Mouse (Mus musculus): Measurements from ENCODE around the gene Dmc1. TPM values are rescaled to one million over a fixed set of nuclear protein-coding genes. Genes with fewer than 3 reads are reported as not detected.

Dmc1 gene
- polyA plus RNA-seq, 1 experiment from 2014 or later = 1.2 TPM

DNA sequence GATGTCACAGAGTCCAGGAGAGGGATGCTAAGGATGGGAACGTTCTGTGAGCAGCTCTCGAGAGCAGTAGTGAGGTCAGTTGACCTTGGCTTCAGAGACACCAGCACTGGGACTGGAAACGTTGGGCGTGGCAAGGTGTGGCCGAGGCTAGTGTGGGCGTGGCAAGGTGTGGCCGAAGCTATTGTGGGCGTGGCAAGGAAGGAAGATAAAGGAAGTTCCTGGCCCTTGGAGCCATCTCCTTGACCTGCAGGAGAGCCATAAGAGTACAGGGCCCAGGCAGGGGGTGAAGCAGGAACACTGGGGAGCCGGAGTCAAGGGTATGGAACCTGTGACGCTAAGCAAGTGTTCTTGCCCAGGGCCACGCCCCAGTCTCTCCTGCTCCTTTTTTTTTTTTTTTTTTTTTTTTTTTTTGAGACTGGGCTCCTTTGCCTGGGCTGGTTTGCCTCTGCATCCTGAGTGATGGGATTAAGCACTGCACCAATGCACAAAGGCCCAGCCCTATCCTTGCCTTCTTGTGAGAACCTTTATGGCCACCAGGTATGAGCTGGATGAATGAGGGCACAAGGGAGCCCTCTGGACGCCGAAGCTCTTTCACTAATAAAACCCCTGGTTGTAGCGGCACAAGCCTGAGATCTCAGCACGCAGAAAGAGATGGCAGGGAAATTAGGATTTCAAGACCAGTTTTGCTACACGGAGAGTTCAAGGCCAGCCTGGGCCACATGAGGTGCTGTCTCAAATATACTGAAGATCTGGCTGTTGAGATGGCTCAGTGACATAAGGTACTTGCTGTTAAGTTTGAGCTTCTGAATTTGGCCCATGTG lies 85.3 kb downstream of the Dmc1 start:
- Histone ChIP-seq H3K36me3 (no peaks in the 10 kb centered on the region), H3K4me1 (replicated peaks) (peaks cover 24% of the 10 kb centered on the region), H3K9me3 (no peaks in the 10 kb centered on the region), H3K27ac (no peak overlapping the region), H3K27me3 (ENCODE audit: insufficient read depth, poor library complexity, severe bottlenecking) (peaks cover 49% of the 10 kb centered on the region), H3K4me3 (no peak overlapping the region)
- no peak for DNase-seq (ENCODE audit: low spot score)
- WGBS = 49% methylated on average over 16 of the region's 16 CpGs

DNA sequence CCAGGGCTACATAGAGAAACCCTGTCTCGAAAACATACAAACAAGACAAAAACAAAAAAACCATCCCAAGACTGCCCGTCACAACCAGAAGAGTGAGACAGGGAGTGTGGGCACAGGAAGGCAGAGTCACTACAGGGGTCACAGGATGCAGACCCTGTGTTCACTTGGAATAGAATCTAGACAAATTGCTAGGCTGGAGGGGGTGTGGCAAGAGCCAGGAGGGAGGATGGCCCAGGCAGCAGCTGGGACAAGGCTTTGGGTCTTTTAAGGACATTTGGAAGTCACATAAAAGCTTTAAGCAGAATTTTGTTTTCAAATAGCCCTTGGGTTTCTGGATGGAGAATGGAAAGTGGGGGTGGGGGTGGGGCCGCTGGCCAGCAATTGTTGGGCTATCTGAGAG lies 86.3 kb downstream of the Dmc1 start:
- 85% methylated on average over 3 of the region's 3 CpGs for WGBS
- no peaks in the 10 kb centered on the region for H3K9me3 ChIP-seq
- no peaks in the 10 kb centered on the region for H3K36me3 ChIP-seq
- H3K4me1 ChIP-seq (replicated peaks) = peaks cover 28% of the 10 kb centered on the region
- H3K4me3 ChIP-seq = no peak overlapping the region
- H3K27ac ChIP-seq = no peak overlapping the region
- peaks cover 60% of the 10 kb centered on the region for H3K27me3 ChIP-seq (ENCODE audit: insufficient read depth, poor library complexity, severe bottlenecking)
- no peak for DNase-seq (ENCODE audit: low spot score)

DNA sequence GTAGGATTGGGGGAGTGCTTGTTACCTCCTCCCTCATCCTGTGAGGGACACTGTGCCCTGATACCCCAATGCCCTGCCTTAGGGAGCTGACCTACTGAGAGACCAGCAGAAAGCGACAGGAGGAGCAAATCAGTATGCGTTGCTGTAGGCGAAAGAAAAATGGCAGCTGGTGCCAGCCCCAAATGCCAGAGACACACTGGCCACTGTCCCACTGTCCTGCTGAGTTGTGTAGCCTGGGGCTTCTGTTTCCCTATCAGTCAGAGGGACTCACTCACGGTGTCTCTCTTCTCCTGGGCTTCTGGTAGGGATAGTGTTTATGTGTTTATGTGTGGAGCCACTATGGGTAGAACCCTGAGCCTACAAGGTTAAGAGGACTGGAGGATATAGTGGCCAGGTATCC lies 87.2 kb downstream of the Dmc1 start:
- Histone ChIP-seq H3K4me3 (0 out of 2 replicates have a peak overlapping the region, but pooled peaks have one; percentile 63), H3K4me1 (replicated peaks) (peaks cover 31% of the 10 kb centered on the region), H3K9me3 (no peaks in the 10 kb centered on the region), H3K27me3 (ENCODE audit: insufficient read depth, poor library complexity, severe bottlenecking) (peaks cover 68% of the 10 kb centered on the region), H3K36me3 (no peaks in the 10 kb centered on the region), H3K27ac (no peak overlapping the region)
- no peak for DNase-seq (ENCODE audit: low spot score)
- 82% methylated on average over 4 of the region's 4 CpGs for WGBS

DNA sequence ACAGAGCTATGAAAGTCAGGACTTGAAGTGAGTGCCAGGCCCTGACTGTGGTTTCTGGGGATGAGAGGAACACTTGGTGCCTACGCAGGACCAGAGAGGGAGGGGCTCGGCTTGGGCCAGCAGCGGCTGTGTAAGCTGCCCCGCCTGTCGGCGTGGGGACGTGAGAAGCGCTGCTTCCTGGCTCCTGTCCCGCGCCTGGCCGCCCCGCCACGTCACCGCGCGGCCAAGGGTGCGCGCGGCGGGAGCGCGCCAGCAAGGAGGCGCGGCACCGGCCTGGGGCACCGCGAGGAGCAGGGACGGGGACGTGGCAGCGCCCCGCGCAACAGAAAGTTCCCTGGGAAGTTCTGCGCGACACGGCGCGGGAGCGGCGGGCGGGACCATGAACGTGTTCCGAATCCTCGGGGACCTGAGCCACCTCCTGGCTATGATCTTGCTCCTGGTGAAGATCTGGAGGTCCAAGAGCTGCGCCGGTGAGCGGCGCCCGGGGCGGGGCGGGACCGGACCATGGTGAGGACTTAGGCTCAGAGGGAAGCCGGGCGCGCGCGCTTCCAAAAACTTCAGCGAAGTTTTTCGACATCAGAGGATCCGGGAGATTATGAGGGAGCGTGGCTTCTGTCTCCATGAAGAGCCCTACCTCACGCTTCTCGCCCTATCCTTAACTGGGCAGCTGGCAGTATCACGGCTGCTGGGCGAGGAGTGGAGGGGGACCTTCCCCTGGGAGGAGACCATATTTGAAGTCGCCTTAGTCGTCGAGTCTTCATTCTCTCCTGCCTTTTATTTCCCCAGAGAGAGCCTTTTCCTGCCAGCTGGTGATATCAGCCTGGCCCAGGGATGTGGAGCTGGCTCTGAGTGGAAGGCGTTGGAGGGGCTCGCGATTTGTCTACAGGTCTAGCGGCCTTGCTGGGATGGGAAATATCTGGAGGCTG lies 88.5 kb downstream of the Dmc1 start, which contains the start of gene Kdelr3:
TSS of gene Kdelr3 (plus strand) at position 241 of the 926 bp plus-strand sequence.
- Histone ChIP-seq H3K27ac (peak within 1 kb of the TSS; percentile 67), H3K4me1 (replicated peaks) (peaks cover 43% of the 10 kb centered on the region), H3K27me3 (ENCODE audit: insufficient read depth, poor library complexity, severe bottlenecking) (peaks cover 81% of the 10 kb centered on the region), H3K4me3 (peak within 1 kb of the TSS; percentile 63), H3K36me3 (no peaks in the 10 kb centered on the region), H3K9me3 (no peaks in the 10 kb centered on the region)
- DNase-seq (ENCODE audit: low spot score) = peak; percentile 50
- 1% methylated on average over 71 of the region's 71 CpGs for WGBS

DNA sequence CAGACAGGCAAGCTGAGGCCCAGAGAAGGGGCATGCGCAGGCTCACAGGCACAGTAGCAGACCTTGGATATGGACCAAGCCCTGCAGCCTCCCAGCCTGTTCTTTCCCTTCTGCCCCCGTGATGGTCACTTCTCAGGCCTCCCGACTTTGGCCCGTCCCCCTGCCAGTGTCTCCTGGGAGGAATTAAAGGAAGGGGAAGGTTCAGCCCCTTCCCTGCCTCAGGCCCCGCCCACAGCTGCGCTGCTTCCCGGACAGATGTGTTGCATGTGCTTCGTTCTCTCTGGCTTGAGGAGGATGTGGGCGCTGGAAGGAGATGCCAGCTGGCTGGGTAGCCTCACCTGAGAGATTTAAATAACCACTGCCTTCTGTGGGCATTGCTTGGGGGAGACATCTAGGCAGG lies 91.0 kb downstream of the Dmc1 start:
- DNase-seq (ENCODE audit: low spot score) = peak; percentile 42
- H3K27me3 ChIP-seq (ENCODE audit: insufficient read depth, poor library complexity, severe bottlenecking) = peaks cover 100% of the 10 kb centered on the region
- WGBS = 8% methylated on average over 9 of the region's 9 CpGs
- no peaks in the 10 kb centered on the region for H3K9me3 ChIP-seq
- no peak overlapping the region for H3K4me3 ChIP-seq
- no peaks in the 10 kb centered on the region for H3K36me3 ChIP-seq
- H3K27ac ChIP-seq = no peak overlapping the region
- H3K4me1 ChIP-seq (replicated peaks) = peaks cover 54% of the 10 kb centered on the region

DNA sequence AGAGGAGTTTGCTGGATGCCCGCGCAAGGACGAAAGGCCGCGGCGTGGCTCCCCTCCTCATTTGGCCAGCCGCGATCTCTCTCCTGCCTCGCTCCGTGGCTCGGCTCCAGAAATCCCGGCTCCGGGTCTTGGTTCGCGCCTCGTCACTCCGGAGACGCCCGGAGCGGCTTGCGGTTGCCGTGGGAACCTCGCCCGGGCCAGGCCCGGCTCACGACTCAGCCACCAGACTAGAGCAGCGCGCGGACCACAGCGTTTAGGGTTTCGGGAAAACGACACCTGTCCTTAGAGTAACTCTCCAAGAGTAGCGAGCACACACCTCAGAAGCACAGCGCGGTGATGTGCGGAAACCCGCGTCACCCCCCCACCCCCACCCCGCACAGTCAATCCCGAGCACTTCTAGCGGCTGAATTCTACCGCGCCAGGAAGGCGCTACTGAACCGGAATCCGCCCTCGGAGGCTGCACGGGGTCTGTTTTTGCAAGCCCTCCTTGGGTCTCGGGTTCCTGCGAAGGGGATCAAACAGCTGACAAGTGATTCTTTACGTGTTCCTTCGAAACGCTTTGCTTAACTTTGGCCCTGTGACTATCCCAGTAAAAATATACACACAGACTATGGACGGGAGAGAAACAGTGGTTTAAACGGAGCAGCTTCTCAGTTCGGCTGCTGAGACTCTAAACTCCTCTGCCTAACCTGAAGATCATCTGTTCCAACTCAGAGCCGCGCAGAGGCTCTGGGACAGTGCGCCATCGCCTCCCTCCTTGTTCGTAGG lies 93.2 kb downstream of the Dmc1 start:
- WGBS = under 1% methylated on average over 61 of the region's 61 CpGs

More for the DNA sequence above, 93.2 kb downstream of the Dmc1 start:
- Histone ChIP-seq H3K9me3 (no peaks in the 10 kb centered on the region), H3K27me3 (ENCODE audit: insufficient read depth, poor library complexity, severe bottlenecking) (peaks cover 100% of the 10 kb centered on the region), H3K27ac (peak overlapping the region; percentile 43; the same call in 1 of the 2 replicates), H3K4me3 (peak overlapping the region; percentile 54), H3K4me1 (replicated peaks) (peaks cover 45% of the 10 kb centered on the region), H3K36me3 (no peaks in the 10 kb centered on the region)
- peak; percentile 90 for DNase-seq (ENCODE audit: low spot score)

Other genes starting within 250 kb of the Dmc1 start
- gene Tmem184b, start 201.5 kb downstream of the Dmc1 start, polyA plus RNA-seq (2016; fragmentation: Nextera tagmentation; extraction: Ambion mirVana) = 54.8 and 56.2 TPM in 2 replicates
- 148 and 190 TPM in 2 replicates for gene Csnk1e, start 149.5 kb downstream of the Dmc1 start, polyA plus RNA-seq (2016; fragmentation: Nextera tagmentation; extraction: Ambion mirVana)
- gene Kcnj4, start 99.9 kb downstream of the Dmc1 start, polyA plus RNA-seq (2016; fragmentation: Nextera tagmentation; extraction: Ambion mirVana) = not detected in 2 replicates
- gene Kdelr3, start 88.7 kb downstream of the Dmc1 start, polyA plus RNA-seq (2016; fragmentation: Nextera tagmentation; extraction: Ambion mirVana) = 11.4 and 21.5 TPM in 2 replicates
- gene Ddx17, start 58.4 kb downstream of the Dmc1 start, polyA plus RNA-seq (2016; fragmentation: Nextera tagmentation; extraction: Ambion mirVana) = 46.9 and 50.1 TPM in 2 replicates
- gene Fam227a, start 53.8 kb upstream of the Dmc1 start, polyA plus RNA-seq (2016; fragmentation: Nextera tagmentation; extraction: Ambion mirVana) = 2.2 and 2.4 TPM in 2 replicates
- 71.0 and 91.5 TPM in 2 replicates for gene Cby1, start 54.1 kb upstream of the Dmc1 start, polyA plus RNA-seq (2016; fragmentation: Nextera tagmentation; extraction: Ambion mirVana)
- gene Tomm22, start 65.8 kb upstream of the Dmc1 start, polyA plus RNA-seq (2016; fragmentation: Nextera tagmentation; extraction: Ambion mirVana) = 280 and 301 TPM in 2 replicates
- gene Josd1, start 82.8 kb upstream of the Dmc1 start, polyA plus RNA-seq (2016; fragmentation: Nextera tagmentation; extraction: Ambion mirVana) = 18.6 and 20.7 TPM in 2 replicates
- gene Gtpbp1, start 85.7 kb upstream of the Dmc1 start, polyA plus RNA-seq (2016; fragmentation: Nextera tagmentation; extraction: Ambion mirVana) = 44.7 and 44.8 TPM in 2 replicates
- gene Sun2, start 137.4 kb upstream of the Dmc1 start, polyA plus RNA-seq (2016; fragmentation: Nextera tagmentation; extraction: Ambion mirVana) = 2.0 and 5.0 TPM in 2 replicates
- gene Dnal4, start 172.7 kb upstream of the Dmc1 start, polyA plus RNA-seq (2016; fragmentation: Nextera tagmentation; extraction: Ambion mirVana) = 68.0 and 83.0 TPM in 2 replicates
- 2.2 and 4.6 TPM in 2 replicates for gene Nptxr, start 199.7 kb upstream of the Dmc1 start, polyA plus RNA-seq (2016; fragmentation: Nextera tagmentation; extraction: Ambion mirVana)
- gene Npcd, start 229.1 kb upstream of the Dmc1 start, polyA plus RNA-seq (2016; fragmentation: Nextera tagmentation; extraction: Ambion mirVana) = 0.14 and 0.17 TPM in 2 replicates
- gene Cbx6, start 229.6 kb upstream of the Dmc1 start, polyA plus RNA-seq (2016; fragmentation: Nextera tagmentation; extraction: Ambion mirVana) = 20.7 and 26.1 TPM in 2 replicates